Mouse (Mus musculus) heart, embryonic 10.5 days (tissue): Measurements from ENCODE around the gene Cblc. TPM values are rescaled to one million over a fixed set of nuclear protein-coding genes. Genes with fewer than 3 reads are reported as not detected.

ENCODE experiments used
- DNase-seq: peaks from one replicate; pipeline ENCODE4 v3.0.0-alpha.2; 2017; ENCODE audit warnings: low spot score
- H3K27ac ChIP-seq: fragments of 300-500 bp; sonication (generic); 2 replicates; pipeline ENCODE4 v1.5.1; 2016; ENCODE audit warnings: mild to moderate bottlenecking
- H3K27me3 ChIP-seq: fragments of 300-500 bp; sonication (generic); 2 replicates; pipeline ENCODE4 v1.6.1; 2016; ENCODE audit warnings: mild to moderate bottlenecking; ENCODE audit not compliant: poor library complexity, insufficient read depth, severe bottlenecking
- H3K36me3 ChIP-seq: fragments of 300-500 bp; sonication (generic); 2 replicates; pipeline ENCODE4 v1.6.1; 2016; ENCODE audit warnings: mild to moderate bottlenecking, moderate library complexity
- H3K4me1 ChIP-seq: fragments of 300-500 bp; sonication (generic); 2 replicates; pipeline ENCODE4 v1.6.1; 2016; ENCODE audit warnings: mild to moderate bottlenecking
- H3K4me3 ChIP-seq: fragments of 300-500 bp; sonication (generic); 2 replicates; pipeline ENCODE4 v1.5.1; 2016; ENCODE audit warnings: mild to moderate bottlenecking, moderate library complexity
- H3K9me3 ChIP-seq: fragments of 300-500 bp; sonication (generic); 2 replicates; pipeline ENCODE4 v1.6.1; 2016; ENCODE audit warnings: mild to moderate bottlenecking, moderate library complexity
- WGBS: fragments of 180-500 bp; shearing (Covaris S2); methylation state at CpG from one replicate; pipeline ENCODE4 v1.1.7; 2016; 5-methylcytosine and 5-hydroxymethylcytosine counted together
- polyA plus RNA-seq: library from polyadenylated mRNA; unstranded; fragments of >200 nt; fragmentation: Nextera tagmentation; extraction: Ambion mirVana; gene quantifications from 2 replicates; pipeline ENCODE4 v1.2.1, GENCODE M21; 2016

Gene Cblc
- polyA plus RNA-seq, 1 experiment from 2014 or later: 1.1 TPM

- Histone ChIP-seq H3K4me3 (no peak overlapping the region), H3K36me3 (peaks cover under 1% of the 10 kb centered on the region), H3K27me3 (no peaks in the 10 kb centered on the region), H3K9me3 (no peaks in the 10 kb centered on the region), H3K4me1 (peaks cover 42% of the 10 kb centered on the region), H3K27ac (no peak overlapping the region)
- DNase-seq: no peak
- WGBS: 66% methylated on average over 8 of the region's 8 CpGs
Measured at GRCm38 (mm10) chr7:19752652-19753051, 44.0 kb downstream of the Cblc start.

DNA sequence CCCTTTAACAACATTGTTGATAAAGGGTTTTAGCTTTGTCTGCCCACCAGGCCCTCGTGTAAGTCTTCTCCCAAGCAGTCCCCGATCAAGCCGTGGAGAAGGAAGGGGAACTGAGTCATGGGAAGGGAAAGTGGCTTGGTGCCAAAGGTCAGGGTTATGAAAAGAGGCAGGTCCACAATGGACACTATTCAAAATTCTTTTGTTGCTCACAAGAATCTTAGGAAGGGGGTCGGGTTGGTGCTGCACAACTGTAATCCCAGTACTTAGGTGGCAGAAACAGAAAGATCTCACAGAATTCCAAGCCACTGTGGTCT, 45.6 kb downstream of the Cblc start:
- Histone ChIP-seq H3K9me3 (no peaks in the 10 kb centered on the region), H3K4me1 (peaks cover 49% of the 10 kb centered on the region), H3K4me3 (no peak overlapping the region), H3K27me3 (no peaks in the 10 kb centered on the region), H3K36me3 (no peaks in the 10 kb centered on the region), H3K27ac (peak overlapping the region; percentile 92)
- WGBS: 48% methylated on average over 4 of the region's 4 CpGs
- no peak for DNase-seq

DNA sequence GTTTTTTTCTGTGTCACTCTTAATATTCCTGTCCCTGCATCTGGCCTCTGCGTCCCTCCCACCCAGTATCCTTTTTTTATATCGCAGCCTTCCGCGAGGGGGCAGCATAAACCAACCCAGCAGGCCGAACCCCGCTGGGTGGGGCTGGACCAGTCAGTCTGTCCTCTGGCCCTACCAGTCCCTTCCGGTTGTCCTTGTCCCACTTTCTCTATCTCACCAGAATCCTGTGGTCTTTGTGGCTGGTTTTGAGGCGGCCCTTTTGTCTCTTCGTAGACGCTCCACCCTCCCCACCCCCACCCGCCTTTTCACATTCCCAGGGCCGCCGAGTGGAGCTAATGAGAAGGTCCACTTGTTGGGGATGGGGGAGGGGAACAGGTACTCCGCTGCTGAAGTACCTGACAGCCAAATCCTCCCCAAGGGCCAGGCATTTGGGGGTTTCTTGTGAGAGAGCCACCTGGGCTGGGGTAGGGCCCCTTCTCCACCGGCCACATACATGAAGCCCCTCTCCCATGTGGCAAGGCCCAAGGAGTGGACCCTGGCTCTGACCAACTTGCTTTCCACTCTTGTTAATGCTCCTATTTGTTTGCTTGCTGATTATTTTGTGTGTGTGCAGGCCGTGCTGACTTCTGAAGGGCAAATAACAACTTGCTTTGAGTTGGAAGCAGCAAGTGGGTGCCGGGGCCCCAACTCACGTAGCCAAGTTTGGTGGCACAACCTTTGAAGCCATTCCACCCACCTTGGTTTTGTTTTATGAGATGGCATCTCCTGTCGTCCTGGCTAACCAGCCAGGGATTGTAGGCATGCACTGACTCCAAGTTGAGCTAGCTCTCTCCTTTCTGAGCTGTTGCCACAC, 46.2 kb downstream of the Cblc start, which contains the start of gene Nectin2:
TSS of gene Nectin2 (minus strand) at position 267 of the 853 bp plus-strand sequence.
- Histone ChIP-seq H3K4me1 (peaks cover 49% of the 10 kb centered on the region), H3K4me3 (peak within 1 kb of the TSS; percentile 81), H3K27me3 (no peaks in the 10 kb centered on the region), H3K27ac (peak within 1 kb of the TSS; percentile 93), H3K9me3 (no peaks in the 10 kb centered on the region), H3K36me3 (0 out of 2 replicates have a peak, but pooled peaks cover 2% of the 10 kb centered on the region)
- 12% methylated on average over 19 of the region's 19 CpGs for WGBS
- peak; percentile 95 for DNase-seq

- 0 out of 2 replicates have a peak, but pooled peaks cover 2% of the 10 kb centered on the region for H3K36me3 ChIP-seq
- DNase-seq: peak; percentile 99
- H3K27me3 ChIP-seq: no peaks in the 10 kb centered on the region
- peaks cover 53% of the 10 kb centered on the region for H3K4me1 ChIP-seq
- H3K27ac ChIP-seq: peak overlapping the region; percentile 93
- under 1% methylated on average over 46 of the region's 46 CpGs for WGBS
- H3K4me3 ChIP-seq: peak overlapping the region; percentile 81
- no peaks in the 10 kb centered on the region for H3K9me3 ChIP-seq
Measured at GRCm38 (mm10) chr7:19749389-19750216, 47.0 kb downstream of the Cblc start.

DNA sequence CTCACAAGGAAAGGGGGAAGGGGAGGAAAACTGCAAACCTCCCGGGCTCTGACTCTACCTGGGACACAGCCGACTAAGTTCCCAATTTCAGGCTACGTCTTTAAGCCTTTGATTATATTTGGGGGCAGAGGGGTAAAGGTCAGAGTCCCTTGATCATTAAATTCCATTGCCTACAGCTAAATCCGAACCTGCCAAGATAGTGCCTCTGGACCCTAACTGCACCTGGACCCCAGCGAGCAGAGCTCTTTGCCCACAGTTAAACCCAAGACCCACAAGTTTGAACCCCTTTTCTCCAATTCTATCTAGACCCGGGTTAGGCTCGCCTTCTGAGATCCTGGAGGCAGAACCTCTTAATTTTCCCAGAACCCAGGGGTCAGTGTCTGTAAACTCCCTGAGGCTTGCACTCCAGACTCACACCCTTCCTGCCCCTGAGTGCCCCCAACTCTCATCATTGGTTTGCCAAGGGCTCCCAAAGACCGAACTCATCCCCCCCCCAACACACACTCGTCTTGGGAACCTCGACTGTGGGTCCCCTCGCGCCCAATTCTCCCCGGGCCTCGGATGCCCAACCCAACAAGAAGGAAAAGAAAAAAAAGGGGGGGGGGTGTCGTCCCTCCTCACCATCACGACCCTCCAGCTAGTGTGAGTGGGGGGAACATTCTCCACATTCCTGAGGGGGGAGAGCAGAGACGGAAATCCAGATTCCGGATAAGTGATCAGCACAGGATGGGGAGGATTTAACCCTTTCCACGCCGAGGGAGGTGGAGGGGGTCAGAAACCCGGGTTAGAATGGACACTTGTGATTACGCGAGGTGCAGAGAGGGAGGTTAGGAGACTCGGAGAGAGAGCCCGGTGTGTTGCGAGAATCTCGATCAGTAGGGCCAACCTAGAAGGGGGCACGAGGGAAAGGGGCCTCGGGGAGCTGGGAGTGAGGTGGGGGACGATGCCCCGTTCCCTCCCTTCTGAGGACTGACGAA, 48.1 kb downstream of the Cblc start:
- H3K4me1 ChIP-seq: peaks cover 60% of the 10 kb centered on the region
- under 1% methylated on average over 32 of the region's 32 CpGs for WGBS

DNA sequence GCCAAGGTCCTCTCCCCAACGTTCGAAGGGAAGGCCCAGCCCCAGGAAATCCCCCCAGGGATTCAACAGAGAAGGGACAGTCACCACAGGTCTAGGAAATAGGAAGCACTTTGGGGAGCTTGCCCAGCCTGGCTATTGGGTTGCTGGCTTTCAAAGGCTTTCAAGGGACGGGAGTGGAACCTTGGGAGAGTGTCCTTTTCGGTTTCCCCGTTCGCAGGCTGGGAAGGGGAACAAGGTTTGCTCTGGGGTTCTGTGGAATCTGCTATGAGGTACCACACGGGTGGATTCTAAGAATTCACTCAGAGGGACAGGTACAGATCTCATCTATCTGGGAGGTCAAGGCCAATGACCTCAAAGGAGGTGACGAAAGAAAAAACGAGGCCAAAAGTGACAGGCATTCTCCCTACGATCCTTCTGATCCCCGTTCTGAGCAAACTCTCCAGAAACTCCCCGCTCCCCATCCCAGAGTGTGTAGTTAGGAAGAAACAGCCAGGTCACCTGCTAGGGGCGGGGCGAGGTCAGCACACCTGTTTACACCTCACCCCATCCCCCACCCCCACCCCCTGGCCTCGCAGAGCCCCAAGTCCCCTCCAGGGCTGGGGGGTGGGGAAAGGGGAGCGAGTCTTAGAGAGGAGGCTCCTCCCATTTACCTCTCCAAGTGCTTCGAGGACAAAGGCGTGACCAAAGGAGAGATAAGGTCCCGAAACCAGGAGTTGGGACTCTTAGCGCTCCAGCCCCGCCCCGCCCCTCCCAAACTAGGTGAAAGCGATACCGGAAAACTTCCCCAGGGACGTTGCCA, 49.0 kb downstream of the Cblc start:
- Histone ChIP-seq H3K9me3 (no peaks in the 10 kb centered on the region), H3K27ac (peak overlapping the region; percentile 93), H3K4me3 (peak overlapping the region; percentile 81), H3K36me3 (peaks cover 14% of the 10 kb centered on the region), H3K4me1 (peaks cover 63% of the 10 kb centered on the region), H3K27me3 (no peaks in the 10 kb centered on the region)
- 3% methylated on average over 25 of the region's 25 CpGs for whole genome bisulfite sequencing
- DNase-seq: peak; percentile 78

More for the DNA sequence above, 48.1 kb downstream of the Cblc start:
- DNase-seq: peak; percentile 86
- Histone ChIP-seq H3K4me3 (peak overlapping the region; percentile 81), H3K27me3 (no peaks in the 10 kb centered on the region), H3K27ac (peak overlapping the region; percentile 93), H3K36me3 (peaks cover 7% of the 10 kb centered on the region), H3K9me3 (no peaks in the 10 kb centered on the region)

GRCm38 (mm10) chr7:19746426-19747201, 50.0 kb downstream of the Cblc start:
- Histone ChIP-seq H3K36me3 (peaks cover 16% of the 10 kb centered on the region), H3K27ac (peak overlapping the region; percentile 93), H3K4me3 (peak overlapping the region; percentile 81), H3K27me3 (no peaks in the 10 kb centered on the region), H3K9me3 (no peaks in the 10 kb centered on the region), H3K4me1 (peaks cover 73% of the 10 kb centered on the region)
- 18% methylated on average over 6 of the region's 6 CpGs for WGBS
- DNase-seq: no peak

- Histone ChIP-seq H3K4me1 (peaks cover 76% of the 10 kb centered on the region), H3K27ac (0 out of 2 replicates have a peak overlapping the region, but pooled peaks have one; percentile 83), H3K36me3 (peaks cover 22% of the 10 kb centered on the region), H3K9me3 (no peaks in the 10 kb centered on the region), H3K4me3 (peak overlapping the region; percentile 81; the same call in 1 of the 2 replicates), H3K27me3 (no peaks in the 10 kb centered on the region)
- WGBS: 63% methylated on average over 8 of the region's 10 CpGs
- DNase-seq: no peak
Measured at GRCm38 (mm10) chr7:19745971-19746370, 50.6 kb downstream of the Cblc start.

DNA sequence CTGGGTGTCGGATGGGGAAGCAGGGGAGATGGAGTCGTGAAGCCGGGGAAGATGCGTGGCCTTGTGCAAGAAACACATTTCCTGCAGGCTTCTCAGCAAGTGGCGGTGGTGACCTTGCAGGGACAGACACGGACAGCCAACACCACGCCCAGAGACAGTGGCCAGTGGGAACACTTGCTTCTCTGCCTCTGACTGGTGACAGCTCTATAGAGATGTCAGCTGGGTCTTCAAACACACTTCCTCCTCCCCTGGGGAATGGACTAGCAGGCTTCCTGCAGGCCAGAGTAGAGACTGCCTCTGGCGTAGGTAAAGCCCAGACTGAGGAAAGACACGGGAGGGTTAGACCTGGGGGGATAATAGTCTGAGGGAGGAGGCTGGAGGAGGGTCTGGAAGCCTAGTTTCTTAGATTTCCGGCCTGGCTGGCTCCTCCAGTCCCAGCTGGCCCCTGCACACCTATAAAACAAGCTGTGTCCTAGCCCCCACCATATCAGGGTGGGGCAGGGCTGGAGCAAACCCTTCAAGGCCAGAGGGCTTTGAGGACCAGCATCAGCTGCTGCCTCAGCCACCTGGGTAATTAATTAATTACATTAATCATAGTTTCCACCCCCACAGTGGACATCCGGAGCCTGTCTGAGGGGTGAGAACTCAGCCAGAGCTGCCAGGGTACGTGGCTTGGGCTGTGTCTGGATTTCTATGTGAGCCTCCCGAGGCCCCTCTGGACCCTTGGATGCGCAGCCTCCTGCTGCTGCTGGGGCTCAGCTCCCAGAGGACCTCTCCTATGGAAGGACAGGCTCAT, 51.8 kb downstream of the Cblc start:
- Histone ChIP-seq H3K4me3 (peak overlapping the region; percentile 4), H3K36me3 (peaks cover 33% of the 10 kb centered on the region), H3K9me3 (no peaks in the 10 kb centered on the region), H3K4me1 (peaks cover 75% of the 10 kb centered on the region), H3K27ac (peak overlapping the region; percentile 83), H3K27me3 (no peaks in the 10 kb centered on the region)
- DNase-seq: peak; percentile 92
- 32% methylated on average over 14 of the region's 14 CpGs for WGBS

- H3K36me3 ChIP-seq: peaks cover 41% of the 10 kb centered on the region
- no peaks in the 10 kb centered on the region for H3K9me3 ChIP-seq
- peak overlapping the region; percentile 62 for H3K27ac ChIP-seq
- no peaks in the 10 kb centered on the region for H3K27me3 ChIP-seq
- peaks cover 75% of the 10 kb centered on the region for H3K4me1 ChIP-seq
- WGBS: 80% methylated on average over 6 of the region's 6 CpGs
- DNase-seq: no peak
- H3K4me3 ChIP-seq: no peak overlapping the region
Measured at GRCm38 (mm10) chr7:19743791-19744190, 52.8 kb downstream of the Cblc start.
